Mouse (Mus musculus): ENCODE results near the gene Gsta3.

- no peak for TF ChIP-seq REST (IDR thresholded peaks at IDR 0.05; ENCODE audit: insufficient read depth, insufficient read length)
- no peak for TF ChIP-seq CEBPB (IDR thresholded peaks at IDR 0.05; ENCODE audit: insufficient read depth, poor library complexity, severe bottlenecking)
- TF ChIP-seq POLR2A (IDR thresholded peaks at IDR 0.05; ENCODE audit: insufficient read length, low read depth) = no peak
- no peak for TF ChIP-seq POLR2AphosphoS2 (IDR thresholded peaks at IDR 0.05; ENCODE audit: insufficient read length, low read depth)
- no peak for TF ChIP-seq USF1 (IDR thresholded peaks at IDR 0.05; ENCODE audit: low read depth)
- TF ChIP-seq E2F4 (IDR thresholded peaks at IDR 0.05; ENCODE audit: insufficient read depth) = no peak
- TF ChIP-seq TCF3 (IDR thresholded peaks at IDR 0.05; ENCODE audit: insufficient read length, low read depth) = no peak
- TF ChIP-seq MYOG (IDR thresholded peaks at IDR 0.05; ENCODE audit: control insufficient read depth in 1 of 3, insufficient read depth in 1 of 3, insufficient read length in 2 of 3, low read depth in 2 of 3) = no peak
Observed at GRCm38 (mm10) chr1:21305443-21305842, 65.1 kb downstream of the Gsta3 start.

Measured in myocyte (in vitro differentiated cells).